Mouse (Mus musculus) adrenal gland, postnatal 14 days (tissue): ENCODE data around the gene Gprc5a. TPM values are rescaled to one million over a fixed set of nuclear protein-coding genes. Genes with fewer than 3 reads are reported as not detected.

ENCODE experiments used
- total RNA-seq: library from RNA; stranded (reverse); gene quantifications from 2 replicates; pipeline ENCODE4 v1.2.3, GENCODE M21; 2021

The Gprc5a gene
- total RNA-seq, 1 experiment from 2014 or later: 2.1 TPM

Other genes with a start within 250 kb of the Gprc5a start
- gene Crebl2, start 235.5 kb upstream of the Gprc5a start, total RNA-seq: 17.2 and 21.1 TPM in 2 replicates
- gene Gpr19, start 167.1 kb upstream of the Gprc5a start, total RNA-seq: 10.0 and 11.8 TPM in 2 replicates
- 42.8 and 48.0 TPM in 2 replicates for gene Cdkn1b, start 145.2 kb upstream of the Gprc5a start, total RNA-seq
- gene Apold1, start 83.9 kb upstream of the Gprc5a start, total RNA-seq: 12.0 and 18.0 TPM in 2 replicates
- 56.9 and 61.2 TPM in 2 replicates for gene Ddx47, start 54.0 kb upstream of the Gprc5a start, total RNA-seq
- not detected in 2 replicates for gene Gprc5d, start 52.6 kb downstream of the Gprc5a start, total RNA-seq
- 28.7 and 29.4 TPM in 2 replicates for gene Fam234b, start 132.3 kb downstream of the Gprc5a start, total RNA-seq
- gene Hebp1, start 132.4 kb downstream of the Gprc5a start, total RNA-seq: 26.4 and 46.0 TPM in 2 replicates
- not detected in 2 replicates for gene Gsg1, start 188.7 kb downstream of the Gprc5a start, total RNA-seq
- gene Pbp2, start 244.8 kb downstream of the Gprc5a start, total RNA-seq: not detected in 2 replicates